ENCODE assay signal across 7 mouse cellular contexts in the genomic region with DNA sequence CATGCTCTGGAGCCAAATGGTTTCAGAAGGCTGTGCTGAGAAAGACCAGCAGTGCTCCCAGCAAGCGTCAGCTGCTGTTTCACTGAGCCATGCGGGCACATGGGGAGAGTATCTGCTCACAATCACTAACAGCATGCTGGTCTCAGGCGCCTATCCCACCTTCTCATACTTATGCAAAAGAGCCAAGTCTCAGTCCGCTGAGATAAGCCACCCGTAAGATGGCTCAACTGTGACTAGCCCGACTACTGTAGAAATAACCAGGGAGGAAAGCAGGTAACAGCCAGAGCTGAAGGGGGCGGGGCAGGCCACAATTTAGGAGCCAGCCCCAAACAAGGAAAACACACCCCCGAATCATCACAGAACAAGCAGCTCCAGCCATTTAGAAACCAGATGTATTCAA. TPM values are rescaled to one million over a fixed set of nuclear protein-coding genes. Genes with fewer than 3 reads are reported as not detected.
DNase-seq lines count a peak whose midpoint lies in the region; ATAC-seq and TF ChIP-seq lines count a peak whose summit lies in the region.

No protein-coding gene starts in this region.

- TF ChIP-seq EP300 in CH12.LX (IDR thresholded peaks at IDR 0.05; ENCODE audit: low read length), result no peak

- H3K4me2 ChIP-seq in CH12.LX (ENCODE audit: insufficient read depth, low read depth, poor library complexity, severe bottlenecking), result peak overlapping the region; percentile 89
- H3K4me2 ChIP-seq in forebrain, embryonic 16.5 days (ENCODE audit: low read length), result peak overlapping the region; percentile 70
- peak overlapping the region; percentile 85 for H3K4me2 ChIP-seq in liver, embryonic 12.5 days

- peak overlapping the region; percentile 99 for H3K9ac ChIP-seq in CH12.LX (ENCODE audit: insufficient read depth, low read depth)
- peak overlapping the region; percentile 94 for H3K9ac ChIP-seq in forebrain, embryonic 16.5 days (replicated peaks; ENCODE audit: low read depth, low read length)
- H3K9ac ChIP-seq in liver, embryonic 12.5 days, result peak overlapping the region; percentile 99

- H3K9me3 ChIP-seq in CH12.LX (replicated peaks; ENCODE audit: low read length), result no peaks in the 10 kb centered on the region
- H3K9me3 ChIP-seq in forebrain, embryonic 16.5 days (ENCODE audit: control insufficient read depth, low read length), result no peaks in the 10 kb centered on the region
- no peaks in the 10 kb centered on the region for H3K9me3 ChIP-seq in liver, embryonic 12.5 days (replicated peaks)

- TF ChIP-seq POLR2A in CH12.LX (IDR thresholded peaks at IDR 0.05; ENCODE audit: low read depth, low read length), result no peak

- H3K4me3 ChIP-seq in CH12.LX (replicated peaks in 1 of 3; ENCODE audit: low read depth in 2 of 3, low read length in 2 of 3, poor library complexity in 1 of 3), result peak overlapping the region; percentile 89 to 100 (median 99)
- H3K4me3 ChIP-seq in forebrain, embryonic 16.5 days (replicated peaks; ENCODE audit: low read length), result peak overlapping the region; percentile 97
- H3K4me3 ChIP-seq in liver, embryonic 12.5 days, result peak overlapping the region; percentile 94

- dilution Hi-C loops in CH12.LX (cut with MboI; ENCODE audit: extremely low pct_ligation_motif_present, extremely low pct_unique_long_range_greater_than_20kb, low sequenced_read_pairs), result no loop called here

- ATAC-seq in forebrain, embryonic 16.5 days, result no peak
- no peak for ATAC-seq in liver, embryonic 12.5 days

- peaks cover 54 to 62% of the 10 kb centered on the region in 2 experiments for H3K36me3 ChIP-seq in CH12.LX (replicated peaks in 1 of 2; ENCODE audit: control insufficient read depth in 1 of 2, insufficient read depth in 1 of 2, low read length in 1 of 2)
- peaks cover 21% of the 10 kb centered on the region for H3K36me3 ChIP-seq in forebrain, embryonic 16.5 days (ENCODE audit: control insufficient read depth, insufficient read depth)
- H3K36me3 ChIP-seq in liver, embryonic 12.5 days, result peaks cover 62% of the 10 kb centered on the region

- peaks cover 40% of the 10 kb centered on the region for H3K79me2 ChIP-seq in CH12.LX (replicated peaks; ENCODE audit: control insufficient read depth, extremely low read depth, insufficient read depth, poor library complexity, severe bottlenecking)

- peaks cover 2 to 34% of the 10 kb centered on the region in 2 experiments; a peak in 2 of 4 replicates for H3K4me1 ChIP-seq in CH12.LX (ENCODE audit: control insufficient read depth in 1 of 2, insufficient read depth in 2 of 2)
- H3K4me1 ChIP-seq in forebrain, embryonic 16.5 days (replicated peaks; ENCODE audit: control insufficient read depth, insufficient read depth, low read length), result peaks cover 21% of the 10 kb centered on the region
- peaks cover 37% of the 10 kb centered on the region for H3K4me1 ChIP-seq in liver, embryonic 12.5 days

- TF ChIP-seq RAD21 in CH12.LX (IDR thresholded peaks at IDR 0.05; ENCODE audit: low read depth, low read length), result no peak

- WGBS in forebrain, embryonic 16.5 days, result 45% methylated on average over 8 of the region's 8 CpGs
- 11% methylated on average over 8 of the region's 8 CpGs for WGBS in liver, embryonic 12.5 days (ENCODE audit: insufficient replicate concordance)

- peak; percentile 50 for DNase-seq in 416B (ENCODE audit: low read depth)
- peak; percentile 51 for DNase-seq in CH12.LX (ENCODE audit: extremely low read depth)
- no peak for DNase-seq in embryo, embryonic 11 days
- no peak for DNase-seq in T-cell, adult 2 months (ENCODE audit: low spot score)
- DNase-seq in testis, postnatal 10 days (ENCODE audit: low spot score), result no peak

- in situ Hi-C loops in CH12.LX (cut with MboI; ENCODE audit: low pct_ligation_motif_present, low pct_unique_long_range_greater_than_20kb, low sequenced_read_pairs), result loop anchor here (5.0 kb wide), 1 partner anchor 176 kb away; no protein-coding TSS in a partner anchor

- no peaks in the 10 kb centered on the region for H3K27me3 ChIP-seq in CH12.LX (replicated peaks)
- no peaks in the 10 kb centered on the region for H3K27me3 ChIP-seq in forebrain, embryonic 16.5 days (replicated peaks; ENCODE audit: control insufficient read depth, insufficient read depth, low read length)
- peaks cover 7% of the 10 kb centered on the region; the same call in 1 of the 2 replicates for H3K27me3 ChIP-seq in liver, embryonic 12.5 days (replicated peaks)

- no peak overlapping the region for H3K27ac ChIP-seq in CH12.LX (ENCODE audit: insufficient read depth, low read depth)
- H3K27ac ChIP-seq in forebrain, embryonic 16.5 days (ENCODE audit: low read length), result no peak overlapping the region
- H3K27ac ChIP-seq in liver, embryonic 12.5 days, result peak overlapping the region; percentile 88

- TF ChIP-seq CTCF in CH12.LX (conservative IDR thresholded peaks at IDR 0.05 in 1 of 2, IDR thresholded peaks at IDR 0.05 in 1 of 2; ENCODE audit: low read depth in 2 of 2, low read length in 2 of 2), result no peak

TF ChIP-seq in CH12.LX, 34 proteins besides CTCF, POLR2A, EP300 and RAD21:
- TF ChIP-seq MXI1 (IDR thresholded peaks at IDR 0.05; ENCODE audit: low read depth, low read length), result peak; percentile 55
- TF ChIP-seq ZMIZ1 (IDR thresholded peaks at IDR 0.05; ENCODE audit: low read depth, low read length), result 0 out of 2 replicates have a peak, but pooled peaks have one; percentile 12
- TF ChIP-seq TCF12 (IDR thresholded peaks at IDR 0.05; ENCODE audit: low read depth, low read length), result no peak

RNA-seq across cellular contexts. Expression of a gene that starts 1.7 kb away (rescaled TPM):
- total RNA-seq in CH12.LX (2012; rRNA removed) (5,063 and 5,120 TPM in 2 replicates), CH12.LX (2014; rRNA removed) (4,582 and 5,238 TPM in 2 replicates)
- 2,159 and 2,532 TPM in 2 replicates for polyA plus RNA-seq in CH12.LX (2012; ENCODE audit: insufficient read length, low read depth)
- polyA plus RNA-seq in forebrain, embryonic 16.5 days (2015; fragmentation: Nextera tagmentation; extraction: Ambion mirVana), result 718 and 738 TPM in 2 replicates
- polyA plus RNA-seq in liver, embryonic 12.5 days (2016; fragmentation: Nextera tagmentation; extraction: Ambion mirVana), result 991 and 1,051 TPM in 2 replicates

Comparison
In these comparisons a context has a peak if more than half of its experiments do, and no peak if none do; other contexts are left out.
1. DNase-seq: peak in 416B (single experiment) and CH12.LX (single experiment); none in embryo, embryonic 11 days (single experiment), T-cell, adult 2 months (single experiment) and testis, postnatal 10 days (single experiment).
2. Peak in every context shown above with its lines, with median percentiles within 50 percentile points of each other: H3K4me2 ChIP-seq, H3K4me3 ChIP-seq and H3K9ac ChIP-seq.